Mouse (Mus musculus) intestine, embryonic 14.5 days (tissue): ENCODE measurements at regions not wholly inside any gene's neighbourhood (a gene's known extent, or its start where the extent isn't known, plus 50 kb on each side); places are given as distances from the start of the nearest gene placed in this dataset.
A peak's percentile ranks its signal among the peaks of the same experiment; 100 is the strongest.

Experiments
- ATAC-seq: fragments of 200-750 bp; cut with Nextera tagmentation; replicated peaks from 2 replicates; pipeline ENCODE4 v1.8.0; 2017; ENCODE audit warnings: low read depth, moderate number of reproducible peaks, moderate TSS enrichment, moderate library complexity; ENCODE audit not compliant: low FRiP score, low TSS enrichment
- DNase-seq: peaks from one replicate; pipeline ENCODE4 v3.0.0-alpha.2; 2018; ENCODE audit warnings: low spot score
- H3K27ac ChIP-seq: fragments of 300-500 bp; sonication (generic); 2 replicates; pipeline ENCODE4 v1.5.1; 2014; ENCODE audit warnings: low read depth, mild to moderate bottlenecking, control low read depth
- H3K27me3 ChIP-seq: fragments of 300-500 bp; sonication (generic); replicated peaks from 2 replicates; pipeline ENCODE4 v1.6.1; 2014; ENCODE audit warnings: low read length, control low read depth; ENCODE audit not compliant: control insufficient read depth, insufficient read depth
- H3K36me3 ChIP-seq: fragments of 300-500 bp; sonication (generic); 2 replicates; pipeline ENCODE4 v1.6.1; 2014; ENCODE audit warnings: low read length, control low read depth; ENCODE audit not compliant: control insufficient read depth, insufficient read depth
- H3K4me1 ChIP-seq: fragments of 300-500 bp; sonication (generic); replicated peaks from 2 replicates; pipeline ENCODE4 v1.6.1; 2014; ENCODE audit warnings: low read length, control low read depth, mixed read lengths; ENCODE audit not compliant: control insufficient read depth, insufficient read depth
- H3K4me2 ChIP-seq: fragments of 300-500 bp; sonication (generic); 2 replicates; pipeline ENCODE4 v1.6.1; 2014; ENCODE audit warnings: low read length
- H3K4me3 ChIP-seq: fragments of 300-500 bp; sonication (generic); 2 replicates; pipeline ENCODE4 v1.5.1; 2014; ENCODE audit warnings: low read depth, low read length, control low read depth, mixed read lengths
- H3K9ac ChIP-seq: fragments of 300-500 bp; sonication (generic); 2 replicates; pipeline ENCODE4 v1.6.1; 2014; ENCODE audit warnings: mild to moderate bottlenecking, low read length
- H3K9me3 ChIP-seq: fragments of 300-500 bp; sonication (generic); 2 replicates; pipeline ENCODE4 v1.6.1; 2016; ENCODE audit warnings: low read length, control low read depth; ENCODE audit not compliant: control insufficient read depth
- WGBS: fragments of 180-500 bp; shearing (Covaris S2); extraction: QIAGEN DNeasy Blood & Tissue Kit; methylation state at CpG from one replicate; pipeline ENCODE4 v1.1.7; 2014; 5-methylcytosine and 5-hydroxymethylcytosine counted together

GRCm38 (mm10) chr4:9081701-9082562 lies 843.1 kb upstream of the Car8 start:
- no peak overlapping the region for H3K4me3 ChIP-seq
- WGBS = 32% methylated on average over 14 of the region's 14 CpGs
- DNase-seq (peak; percentile 50), ATAC-seq (peak; percentile 36; the same call in 1 of the 2 replicates)
- H3K9me3 ChIP-seq = no peaks in the 10 kb centered on the region
- no peaks in the 10 kb centered on the region for H3K36me3 ChIP-seq
- H3K4me1 ChIP-seq = peaks cover 4% of the 10 kb centered on the region; the same call in 1 of the 2 replicates
- H3K4me2 ChIP-seq = no peak overlapping the region
- no peaks in the 10 kb centered on the region for H3K27me3 ChIP-seq
- no peak overlapping the region for H3K9ac ChIP-seq
- no peak overlapping the region for H3K27ac ChIP-seq

DNA sequence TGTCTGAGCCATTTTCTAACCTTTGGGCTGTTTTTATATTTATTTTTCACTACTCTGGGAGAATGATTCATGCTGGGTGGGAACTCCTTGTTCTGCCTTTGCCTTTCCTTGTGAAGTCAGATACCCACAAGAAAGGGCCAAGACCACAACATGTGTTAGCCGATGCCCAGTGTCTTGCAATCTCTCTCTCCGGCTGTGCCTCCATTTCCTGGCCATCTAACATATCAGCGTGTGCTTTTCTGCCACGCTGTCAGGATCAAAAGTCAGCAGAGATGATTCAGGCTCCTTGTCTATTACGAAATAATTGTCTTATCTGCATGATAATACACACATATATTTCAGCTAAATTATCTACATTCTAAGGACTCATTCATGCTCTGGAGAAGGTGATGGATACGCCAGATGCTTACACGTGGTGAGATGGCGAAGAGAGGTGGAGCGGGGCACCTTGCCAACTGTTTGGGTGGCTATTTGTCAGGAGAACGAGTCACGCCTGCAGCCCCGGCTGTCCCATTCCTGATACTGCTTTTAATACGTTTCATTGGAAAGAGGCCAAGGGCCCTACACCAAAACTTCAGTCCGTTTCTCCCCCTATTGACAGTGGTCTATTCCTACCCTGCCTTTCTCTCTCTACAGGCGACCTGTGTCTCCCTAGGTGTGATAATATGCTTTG lies 842.1 kb upstream of the Car8 start:
- ATAC-seq (no peak), DNase-seq (peak; percentile 44)
- Histone ChIP-seq H3K36me3 (no peaks in the 10 kb centered on the region), H3K9me3 (no peaks in the 10 kb centered on the region), H3K4me2 (no peak overlapping the region), H3K27ac (no peak overlapping the region), H3K9ac (no peak overlapping the region), H3K27me3 (no peaks in the 10 kb centered on the region), H3K4me3 (no peak overlapping the region), H3K4me1 (peaks cover 4% of the 10 kb centered on the region; the same call in 1 of the 2 replicates)
- 72% methylated on average over 15 of the region's 15 CpGs for WGBS

DNA sequence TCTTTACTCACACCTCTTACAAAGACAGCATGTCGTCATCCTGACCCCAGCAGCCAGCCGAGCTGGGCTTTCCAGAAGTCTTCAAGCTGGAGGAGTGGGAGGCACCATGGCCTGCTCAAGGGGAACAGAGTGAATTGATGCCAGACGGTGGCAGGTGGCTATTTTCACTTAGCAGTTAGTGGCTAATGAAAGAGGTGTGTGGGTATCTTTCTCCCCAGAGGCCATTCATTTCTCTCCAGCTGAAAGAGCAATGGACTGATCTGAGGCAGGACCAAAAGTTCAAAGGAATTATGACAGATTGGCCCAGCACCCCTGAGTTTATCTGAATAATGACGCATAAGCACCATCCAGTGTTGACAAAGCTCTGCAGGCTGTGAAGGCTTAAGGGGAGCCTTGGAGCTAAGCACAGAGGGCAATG lies 841.0 kb upstream of the Car8 start:
- H3K4me2 ChIP-seq = no peak overlapping the region
- peaks cover 4% of the 10 kb centered on the region; the same call in 1 of the 2 replicates for H3K4me1 ChIP-seq
- no peak for ATAC-seq
- peak; percentile 43 for DNase-seq
- no peaks in the 10 kb centered on the region for H3K27me3 ChIP-seq
- no peaks in the 10 kb centered on the region for H3K9me3 ChIP-seq
- no peaks in the 10 kb centered on the region for H3K36me3 ChIP-seq
- H3K27ac ChIP-seq = no peak overlapping the region
- WGBS = 50% methylated on average over 4 of the region's 4 CpGs
- H3K9ac ChIP-seq = no peak overlapping the region
- no peak overlapping the region for H3K4me3 ChIP-seq

DNA sequence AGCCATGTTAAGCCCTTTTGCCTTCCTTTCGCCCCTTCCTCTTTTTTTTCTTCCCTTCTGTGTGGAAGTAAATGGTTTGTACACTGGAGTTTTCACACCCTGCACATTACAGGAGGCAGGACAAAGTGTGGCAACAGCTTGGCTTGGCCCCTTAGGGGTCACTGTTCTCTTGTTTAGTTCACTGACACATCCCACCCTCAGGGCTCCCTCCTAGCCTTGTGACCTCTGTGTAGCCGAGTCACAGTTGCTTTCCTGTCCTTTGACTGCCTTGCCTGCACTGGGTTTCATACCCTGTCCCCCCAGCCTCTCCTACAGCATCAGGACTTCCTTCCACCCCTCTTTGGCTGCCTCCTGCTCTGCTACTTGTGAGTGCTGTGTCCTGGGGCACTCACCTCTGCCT lies 835.6 kb upstream of the Car8 start:
- H3K9ac ChIP-seq = no peak overlapping the region
- ATAC-seq = no peak
- no peak for DNase-seq
- no peak overlapping the region for H3K27ac ChIP-seq
- H3K4me3 ChIP-seq = no peak overlapping the region
- H3K4me1 ChIP-seq = no peaks in the 10 kb centered on the region
- H3K27me3 ChIP-seq = no peaks in the 10 kb centered on the region
- H3K36me3 ChIP-seq = no peaks in the 10 kb centered on the region
- no peaks in the 10 kb centered on the region for H3K9me3 ChIP-seq
- 48% methylated on average over 2 of the region's 2 CpGs for WGBS
- H3K4me2 ChIP-seq = no peak overlapping the region

DNA sequence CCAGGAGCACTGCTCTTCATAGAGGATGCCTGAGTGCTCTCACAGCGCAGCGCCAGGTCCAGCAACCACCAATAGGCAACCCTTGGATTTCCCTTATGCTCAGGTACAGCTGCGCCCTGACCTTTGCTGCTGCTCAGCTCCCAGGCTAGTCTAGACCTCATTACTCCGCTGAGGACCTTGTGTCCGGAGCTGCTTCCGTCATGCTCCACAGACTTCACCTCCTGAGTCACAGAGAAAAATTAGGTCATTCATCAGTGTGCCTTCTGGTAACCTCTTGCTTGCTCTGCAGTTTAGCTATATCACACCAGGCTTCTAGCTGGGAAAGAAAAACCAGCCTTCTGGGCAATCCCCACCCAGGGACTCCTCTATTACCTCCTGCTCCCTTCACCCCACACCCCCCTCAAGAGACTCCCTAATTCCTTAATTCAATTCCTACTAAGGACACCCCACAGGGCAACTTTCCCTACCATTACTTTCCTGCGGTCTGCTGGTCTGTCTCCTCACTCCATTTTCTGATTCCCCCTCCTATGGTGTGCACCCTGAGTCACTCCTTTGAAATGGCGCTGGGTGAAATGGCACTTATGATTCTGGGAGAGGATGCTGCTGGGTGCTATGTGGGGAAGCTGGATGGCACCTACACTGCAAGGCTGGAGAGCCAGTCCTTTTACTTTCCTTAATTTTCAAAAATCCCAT lies 835.0 kb upstream of the Car8 start:
- H3K36me3 ChIP-seq = no peaks in the 10 kb centered on the region
- H3K27ac ChIP-seq = no peak overlapping the region
- WGBS = 70% methylated on average over 8 of the region's 8 CpGs
- no peaks in the 10 kb centered on the region for H3K4me1 ChIP-seq
- DNase-seq (no peak), ATAC-seq (no peak)
- H3K27me3 ChIP-seq = no peaks in the 10 kb centered on the region
- H3K9ac ChIP-seq = no peak overlapping the region
- H3K9me3 ChIP-seq = no peaks in the 10 kb centered on the region
- no peak overlapping the region for H3K4me3 ChIP-seq
- no peak overlapping the region for H3K4me2 ChIP-seq

DNA sequence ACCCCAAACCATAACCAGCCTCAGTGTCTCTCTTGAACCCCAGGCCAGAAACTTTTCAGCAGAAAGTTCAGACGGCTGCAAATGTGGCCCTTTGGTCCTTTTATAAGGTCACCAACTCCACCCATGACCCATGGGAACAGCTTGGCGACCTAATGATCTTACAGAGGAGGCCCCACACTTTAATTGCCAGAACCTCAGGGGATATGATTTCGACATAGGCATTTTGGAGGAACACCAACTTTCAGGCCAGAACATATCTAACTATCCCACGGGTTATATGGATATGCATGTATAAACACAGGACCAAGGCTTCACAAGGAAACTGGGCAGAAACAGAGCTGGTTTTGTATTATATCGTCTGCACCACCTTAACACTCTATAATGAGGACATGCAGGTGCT lies 833.5 kb upstream of the Car8 start:
- DNase-seq (no peak), ATAC-seq (no peak)
- H3K4me3 ChIP-seq = no peak overlapping the region
- no peak overlapping the region for H3K27ac ChIP-seq
- no peaks in the 10 kb centered on the region for H3K27me3 ChIP-seq
- no peak overlapping the region for H3K9ac ChIP-seq
- 59% methylated on average over 5 of the region's 5 CpGs for WGBS
- no peaks in the 10 kb centered on the region for H3K36me3 ChIP-seq
- no peak overlapping the region for H3K4me2 ChIP-seq
- no peaks in the 10 kb centered on the region for H3K4me1 ChIP-seq
- H3K9me3 ChIP-seq = no peaks in the 10 kb centered on the region

DNA sequence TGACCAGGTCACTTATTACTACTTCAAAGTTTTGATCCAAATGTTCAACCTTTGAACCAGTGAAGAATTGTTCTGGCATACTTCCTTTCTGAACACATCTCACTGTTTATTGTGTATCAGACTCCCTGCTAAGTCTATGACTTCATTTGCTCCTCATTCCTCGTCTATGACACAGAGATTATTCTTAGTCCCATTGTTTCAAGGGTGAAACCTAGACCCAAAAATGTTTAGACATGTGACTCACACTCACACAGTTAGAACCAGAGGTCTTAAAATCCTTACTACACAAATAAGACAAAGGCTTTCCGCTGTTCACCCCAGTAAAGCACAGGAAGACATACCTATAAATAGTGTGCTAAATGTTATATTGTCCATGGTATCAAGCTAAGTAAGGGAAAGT lies 829.0 kb upstream of the Car8 start:
- Histone ChIP-seq H3K4me3 (no peak overlapping the region), H3K4me1 (no peaks in the 10 kb centered on the region), H3K27me3 (no peaks in the 10 kb centered on the region), H3K9ac (no peak overlapping the region), H3K9me3 (no peaks in the 10 kb centered on the region), H3K36me3 (no peaks in the 10 kb centered on the region), H3K27ac (no peak overlapping the region), H3K4me2 (no peak overlapping the region)
- no peak for ATAC-seq
- 71% methylated on average over 2 of the region's 2 CpGs for WGBS
- DNase-seq = no peak

DNA sequence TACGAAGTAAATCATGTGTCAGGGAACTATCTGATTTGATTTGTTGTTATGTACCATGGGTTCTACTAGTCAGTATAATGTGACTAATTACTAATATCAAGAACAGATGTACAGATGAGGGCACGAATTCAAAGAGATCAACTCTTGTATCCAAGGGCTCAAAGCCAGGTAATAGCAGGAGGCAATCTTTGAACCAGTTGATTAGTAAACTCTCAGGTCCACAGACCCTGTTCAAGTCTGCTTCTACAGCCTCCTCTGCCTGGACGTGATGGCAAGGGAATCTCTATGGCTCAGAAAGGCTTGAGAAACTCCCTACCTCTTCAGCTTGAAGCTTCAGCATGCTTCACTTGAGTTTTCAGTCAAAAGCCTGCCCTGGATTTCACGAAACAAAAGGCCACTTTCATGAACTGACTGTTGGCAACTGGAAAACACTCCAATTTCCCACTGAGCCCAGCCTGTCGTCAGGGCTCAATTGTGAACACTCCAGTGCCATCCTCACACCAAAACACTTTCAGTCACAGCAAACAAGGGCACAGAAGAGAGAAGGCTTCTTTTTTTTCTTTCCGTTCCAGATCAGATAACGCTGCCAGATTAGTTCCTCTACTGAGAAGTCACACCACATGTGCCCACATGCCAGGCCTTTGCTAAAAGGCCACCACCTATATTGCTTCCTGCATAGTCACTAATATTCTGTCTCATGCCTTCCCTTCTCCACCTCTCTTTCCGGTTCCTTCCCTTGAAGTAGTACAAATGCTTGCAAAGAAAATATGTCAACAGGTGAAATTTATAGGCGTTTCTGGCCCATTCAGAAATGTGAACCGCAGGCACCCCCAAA lies 827.4 kb upstream of the Car8 start:
- Histone ChIP-seq H3K36me3 (no peaks in the 10 kb centered on the region), H3K4me2 (no peak overlapping the region), H3K4me3 (no peak overlapping the region), H3K27ac (no peak overlapping the region), H3K9ac (no peak overlapping the region), H3K27me3 (no peaks in the 10 kb centered on the region), H3K9me3 (no peaks in the 10 kb centered on the region), H3K4me1 (no peaks in the 10 kb centered on the region)
- 71% methylated on average over 10 of the region's 10 CpGs for WGBS
- DNase-seq (no peak), ATAC-seq (no peak)
